Mouse (Mus musculus) hindbrain, embryonic 13.5 days (tissue): ENCODE measurements around the gene Cyp2s1. TPM values are rescaled to one million over a fixed set of nuclear protein-coding genes. Genes with fewer than 3 reads are reported as not detected.

ENCODE experiments used
- ATAC-seq: fragments of 200-750 bp; cut with Nextera tagmentation; 2 replicates; pipeline ENCODE4 v1.8.0; 2017; ENCODE audit warnings: moderate TSS enrichment; ENCODE audit not compliant: low FRiP score
- H3K27ac ChIP-seq: fragments of 300-500 bp; sonication (generic); 2 replicates; pipeline ENCODE4 v1.5.1; 2015; ENCODE audit warnings: inconsistent platforms, mild to moderate bottlenecking, moderate library complexity
- H3K27me3 ChIP-seq: fragments of 300-500 bp; sonication (generic); 2 replicates; pipeline ENCODE4 v1.6.1; 2015; ENCODE audit warnings: mild to moderate bottlenecking, inconsistent platforms
- H3K36me3 ChIP-seq: fragments of 300-500 bp; sonication (generic); 2 replicates; pipeline ENCODE4 v1.6.1; 2015; ENCODE audit warnings: mild to moderate bottlenecking, inconsistent platforms
- H3K4me1 ChIP-seq: fragments of 300-500 bp; sonication (generic); replicated peaks from 2 replicates; pipeline ENCODE4 v1.6.1; 2015; ENCODE audit warnings: inconsistent platforms
- H3K4me2 ChIP-seq: fragments of 300-500 bp; sonication (generic); 2 replicates; pipeline ENCODE4 v1.6.1; 2015; ENCODE audit warnings: inconsistent platforms, mild to moderate bottlenecking, moderate library complexity
- H3K4me3 ChIP-seq: fragments of 300-500 bp; sonication (generic); 2 replicates; pipeline ENCODE4 v1.5.1; 2015; ENCODE audit warnings: mild to moderate bottlenecking, inconsistent platforms
- H3K9ac ChIP-seq: fragments of 300-500 bp; sonication (generic); 2 replicates; pipeline ENCODE4 v1.6.1; 2015; ENCODE audit warnings: mild to moderate bottlenecking, inconsistent platforms
- H3K9me3 ChIP-seq: fragments of 300-500 bp; sonication (generic); 2 replicates; pipeline ENCODE4 v1.6.1; 2016; ENCODE audit warnings: inconsistent platforms
- whole genome bisulfite sequencing: fragments of 180-500 bp; shearing (Covaris S2); methylation state at CpG from one replicate; pipeline ENCODE4 v1.1.7; 2015; 5-methylcytosine and 5-hydroxymethylcytosine counted together
- polyA plus RNA-seq: library from polyadenylated mRNA; unstranded; fragments of >200 nt; fragmentation: Nextera tagmentation; extraction: Ambion mirVana; gene quantifications from 2 replicates; pipeline ENCODE4 v1.2.1, GENCODE M21; 2015

Cyp2s1 gene
- 1.4 and 2.1 TPM in 2 replicates for polyA plus RNA-seq

DNA sequence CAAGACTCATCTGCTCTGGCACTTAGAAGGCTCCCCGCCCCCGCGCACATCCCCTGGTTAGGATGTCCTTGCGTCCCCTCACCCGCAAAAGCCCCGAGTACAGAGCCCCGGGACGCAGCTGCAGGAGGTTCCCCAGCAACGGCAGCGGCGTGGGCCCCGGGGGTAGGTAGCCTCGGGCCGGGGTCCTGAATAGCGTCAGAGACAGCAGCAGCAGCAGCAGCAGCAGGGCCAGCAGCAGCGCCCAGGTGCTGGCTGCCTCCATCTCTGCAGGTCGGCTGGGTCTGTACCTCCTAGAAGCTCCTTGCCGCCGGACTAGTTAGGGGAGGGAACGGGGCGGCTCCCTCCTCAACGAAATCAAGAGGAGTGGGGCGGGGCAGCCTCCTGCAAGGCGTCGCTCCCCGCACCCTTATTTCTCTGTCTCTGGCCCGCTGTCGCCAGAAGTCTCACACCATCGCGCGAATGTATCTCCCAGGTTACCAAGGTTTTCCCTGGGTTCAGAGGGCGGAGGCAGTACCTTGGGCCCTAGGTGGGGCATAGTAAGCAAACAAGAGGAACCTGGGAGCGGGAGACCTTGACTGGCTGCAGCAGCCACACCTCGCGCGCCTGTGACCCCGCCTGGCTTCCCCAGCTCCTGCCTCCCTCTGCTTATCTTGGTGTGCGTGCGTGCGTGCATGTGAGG, at the start of gene Cyp2s1:
Gene Cyp2s1, minus strand, starts transcription at position 673 of the 679 bp plus-strand sequence.
- no peak within 1 kb of the TSS for H3K27ac ChIP-seq
- 1% methylated on average over 40 of the region's 40 CpGs for WGBS

DNA sequence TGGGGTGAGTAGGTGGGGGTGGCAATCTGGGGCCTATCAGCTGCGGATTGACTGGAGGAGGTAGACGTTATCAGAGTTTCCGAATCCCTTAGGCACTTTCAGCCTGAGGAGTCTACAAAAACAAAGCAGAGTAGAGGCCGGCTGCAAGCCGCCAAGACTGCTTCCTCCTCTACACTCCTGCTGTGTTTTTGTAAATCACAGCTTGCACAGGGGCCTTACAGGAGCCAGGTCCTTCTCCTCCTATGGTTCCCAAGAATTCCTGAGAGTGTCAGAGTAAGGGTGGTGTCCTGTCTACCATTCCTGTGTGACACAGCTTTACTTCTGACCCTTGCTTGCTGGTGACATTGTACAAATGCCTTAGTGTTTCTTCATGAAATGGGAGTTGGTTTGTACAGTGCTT, 48.1 kb upstream of the Cyp2s1 start:
- no peaks in the 10 kb centered on the region for H3K9me3 ChIP-seq
- H3K27ac ChIP-seq = no peak overlapping the region
- WGBS = 45% methylated on average over 5 of the region's 5 CpGs
- H3K27me3 ChIP-seq = no peaks in the 10 kb centered on the region
- H3K4me1 ChIP-seq = peaks cover 3% of the 10 kb centered on the region; the same call in 1 of the 2 replicates
- no peak overlapping the region for H3K4me2 ChIP-seq
- no peak for ATAC-seq
- H3K9ac ChIP-seq = no peak overlapping the region
- no peak overlapping the region for H3K4me3 ChIP-seq
- H3K36me3 ChIP-seq = no peaks in the 10 kb centered on the region

More for the DNA sequence above, at the start of gene Cyp2s1:
- ATAC-seq = peak; percentile 70
- H3K9me3 ChIP-seq = no peaks in the 10 kb centered on the region
- H3K27me3 ChIP-seq = peaks cover 28% of the 10 kb centered on the region
- peaks cover 15% of the 10 kb centered on the region for H3K4me1 ChIP-seq
- peak within 1 kb of the TSS; percentile 77 for H3K4me2 ChIP-seq
- peak within 1 kb of the TSS; percentile 72 for H3K9ac ChIP-seq
- H3K4me3 ChIP-seq = peak within 1 kb of the TSS; percentile 52
- no peaks in the 10 kb centered on the region for H3K36me3 ChIP-seq

DNA sequence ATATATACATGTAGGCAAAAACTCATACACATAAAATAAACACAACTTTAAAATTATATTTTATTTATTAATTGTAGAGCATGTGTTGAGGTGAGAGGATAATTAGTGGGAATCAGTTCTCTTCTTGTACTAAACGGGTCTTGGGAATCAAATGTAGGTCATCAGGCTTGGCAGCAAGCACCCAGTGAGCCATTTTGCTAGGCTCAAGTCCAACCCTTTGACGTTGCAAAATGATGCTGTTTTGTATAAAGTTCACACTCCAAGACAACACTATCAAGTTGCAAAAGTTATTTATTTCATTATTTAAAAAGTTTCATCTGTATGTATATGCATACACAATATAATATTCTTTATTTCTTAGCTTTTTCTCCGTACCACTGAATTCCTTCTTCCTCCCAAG, 47.0 kb upstream of the Cyp2s1 start:
- no peak for ATAC-seq
- Histone ChIP-seq H3K36me3 (no peaks in the 10 kb centered on the region), H3K9ac (no peak overlapping the region), H3K27ac (no peak overlapping the region), H3K27me3 (no peaks in the 10 kb centered on the region), H3K9me3 (no peaks in the 10 kb centered on the region), H3K4me1 (peaks cover 3% of the 10 kb centered on the region; the same call in 1 of the 2 replicates), H3K4me2 (no peak overlapping the region), H3K4me3 (no peak overlapping the region)
- 90% methylated on average over 3 of the region's 3 CpGs for WGBS

GRCm38 (mm10) chr7:25862365-25862764, 45.7 kb upstream of the Cyp2s1 start:
- Histone ChIP-seq H3K9ac (no peak overlapping the region), H3K4me2 (no peak overlapping the region), H3K27me3 (no peaks in the 10 kb centered on the region), H3K4me3 (no peak overlapping the region), H3K36me3 (no peaks in the 10 kb centered on the region), H3K9me3 (no peaks in the 10 kb centered on the region), H3K4me1 (peaks cover 3% of the 10 kb centered on the region; the same call in 1 of the 2 replicates), H3K27ac (no peak overlapping the region)
- 85% methylated on average over 2 of the region's 2 CpGs for WGBS
- no peak for ATAC-seq

DNA sequence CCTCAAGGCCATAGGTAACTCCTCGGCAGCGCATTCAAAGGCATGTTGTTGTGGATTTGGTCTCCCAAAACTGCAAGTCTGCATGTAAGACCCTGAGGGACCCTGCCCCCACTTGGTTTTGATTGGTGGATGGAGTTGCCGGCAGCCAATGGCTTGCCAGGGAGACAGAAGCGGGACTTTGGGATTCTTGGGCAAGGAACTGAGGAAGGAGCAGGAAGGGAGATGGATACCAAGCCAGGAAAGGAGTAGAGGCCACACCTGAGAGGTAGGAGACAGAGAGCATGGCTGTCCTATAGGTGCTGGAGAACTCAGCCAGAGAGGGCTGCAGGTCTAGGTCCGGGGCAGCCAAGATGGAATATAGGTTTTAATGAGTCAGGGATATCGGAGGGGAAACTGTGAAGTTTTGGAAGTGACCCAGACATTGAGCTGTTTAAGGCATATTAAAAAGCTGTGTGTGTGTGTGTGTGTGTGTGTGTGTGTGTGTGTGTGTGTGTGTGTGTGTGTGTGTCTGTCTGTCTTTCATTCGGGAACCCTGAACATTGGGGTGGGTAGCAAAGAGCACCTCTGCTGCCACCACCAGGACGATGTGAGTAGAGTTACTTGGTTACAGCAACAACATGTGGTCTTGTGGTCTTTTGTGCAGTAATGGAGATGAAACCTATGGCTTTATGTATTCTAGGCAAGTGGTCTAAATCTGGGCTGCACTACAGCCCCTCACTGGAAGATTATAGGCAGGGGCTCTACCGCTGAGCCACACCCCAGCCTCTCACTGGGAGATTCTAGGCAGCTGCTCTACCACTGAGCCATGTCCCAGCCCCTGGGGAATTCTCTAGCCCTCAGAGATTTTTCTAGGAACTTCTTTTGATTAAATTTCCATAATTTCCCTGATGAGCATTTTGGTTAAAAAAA, 43.5 kb upstream of the Cyp2s1 start:
- peaks cover 3% of the 10 kb centered on the region; the same call in 1 of the 2 replicates for H3K4me1 ChIP-seq
- H3K27ac ChIP-seq = no peak overlapping the region
- H3K36me3 ChIP-seq = no peaks in the 10 kb centered on the region
- no peaks in the 10 kb centered on the region for H3K27me3 ChIP-seq
- no peak for ATAC-seq
- H3K9me3 ChIP-seq = 0 out of 2 replicates have a peak, but pooled peaks cover 3% of the 10 kb centered on the region
- WGBS = 18% methylated on average over 9 of the region's 9 CpGs
- H3K4me2 ChIP-seq = peak overlapping the region; percentile 33; the same call in 1 of the 2 replicates
- H3K9ac ChIP-seq = no peak overlapping the region
- no peak overlapping the region; the same call in 1 of the 2 replicates for H3K4me3 ChIP-seq

DNA sequence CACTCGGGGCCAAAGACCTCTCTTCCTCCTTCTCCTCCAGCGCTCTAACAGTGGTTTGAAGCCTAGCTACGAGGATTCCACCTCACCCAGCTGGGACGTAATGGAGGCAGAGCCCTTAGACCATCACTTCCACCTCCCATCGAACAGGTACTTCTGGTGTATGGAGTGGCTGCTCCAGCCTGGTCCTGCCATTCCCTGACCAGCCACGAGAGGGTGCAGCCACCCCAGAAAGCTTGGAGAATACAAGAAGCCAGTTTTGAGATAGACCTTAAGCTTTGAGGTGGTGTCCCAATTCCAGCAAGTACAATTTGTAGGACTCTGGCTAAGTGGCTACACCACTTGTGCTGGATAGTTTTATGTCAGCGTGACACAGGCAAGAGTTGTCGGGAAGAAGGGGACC, 38.4 kb upstream of the Cyp2s1 start:
- Histone ChIP-seq H3K36me3 (no peaks in the 10 kb centered on the region), H3K9ac (no peak overlapping the region), H3K27me3 (no peaks in the 10 kb centered on the region), H3K4me1 (peaks cover 1% of the 10 kb centered on the region; the same call in 1 of the 2 replicates), H3K4me3 (no peak overlapping the region), H3K9me3 (0 out of 2 replicates have a peak, but pooled peaks cover 3% of the 10 kb centered on the region), H3K27ac (no peak overlapping the region), H3K4me2 (no peak overlapping the region)
- 39% methylated on average over 8 of the region's 8 CpGs for WGBS
- ATAC-seq = no peak

DNA sequence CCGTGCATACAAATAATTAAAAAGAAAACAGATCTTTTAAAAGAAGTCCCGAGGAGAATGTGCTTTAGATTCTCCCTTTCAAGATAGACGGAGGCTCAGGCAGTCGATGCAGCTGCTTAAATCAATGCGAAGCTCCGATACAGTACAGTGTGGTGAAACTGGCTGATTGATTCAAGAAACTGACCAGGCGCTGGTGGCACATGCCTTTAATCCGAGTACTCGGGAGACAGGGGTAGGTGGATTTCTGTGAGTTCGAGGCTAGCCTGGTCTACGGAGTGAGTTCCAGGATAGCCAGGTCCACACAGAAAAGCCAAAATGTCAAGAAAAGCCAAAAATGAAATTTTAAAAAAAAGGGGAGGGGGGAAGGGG, 31.7 kb upstream of the Cyp2s1 start:
- H3K36me3 ChIP-seq = no peaks in the 10 kb centered on the region

DNA sequence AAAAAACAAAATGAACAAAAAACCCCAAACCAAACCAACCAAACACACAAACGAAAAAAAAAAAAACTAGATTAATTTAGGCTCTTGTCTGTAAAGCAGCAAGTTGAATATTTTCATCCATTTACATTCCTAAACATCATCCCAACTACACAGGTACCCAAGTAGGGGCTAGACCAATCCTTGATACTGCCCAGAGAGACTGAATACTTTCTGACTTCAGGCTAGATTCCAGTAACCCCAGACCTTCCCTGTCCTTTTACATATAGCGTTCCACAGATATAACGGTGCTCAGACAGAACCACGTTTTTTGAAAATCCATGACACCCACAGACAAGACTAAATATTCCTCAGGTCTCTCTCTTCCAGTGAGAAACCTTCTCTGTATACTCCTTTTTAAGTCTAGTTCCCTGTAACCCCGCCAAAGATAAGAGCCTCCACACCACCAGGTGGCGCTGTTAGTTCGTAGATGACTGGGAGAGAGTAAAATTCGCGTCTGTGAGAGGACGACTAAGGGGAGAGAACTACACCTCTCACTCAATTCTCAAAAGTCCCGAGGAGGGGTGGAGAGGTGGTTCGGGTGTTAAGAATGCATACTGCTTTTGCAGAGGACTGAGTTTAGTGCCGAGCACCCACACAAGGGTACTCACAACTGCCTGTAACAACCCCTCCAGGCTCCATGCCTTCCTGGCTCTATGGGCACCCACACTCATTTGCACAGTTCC, 31.2 kb upstream of the Cyp2s1 start:
- H3K27me3 ChIP-seq = no peaks in the 10 kb centered on the region
- peak overlapping the region; percentile 68 for H3K9ac ChIP-seq
- peak overlapping the region; percentile 31; the same call in 1 of the 2 replicates for H3K27ac ChIP-seq
- 10% methylated on average over 13 of the region's 13 CpGs for WGBS
- H3K36me3 ChIP-seq = no peaks in the 10 kb centered on the region
- no peaks in the 10 kb centered on the region for H3K9me3 ChIP-seq
- no peaks in the 10 kb centered on the region for H3K4me1 ChIP-seq
- peak; percentile 88 for ATAC-seq
- peak overlapping the region; percentile 54 for H3K4me2 ChIP-seq
- H3K4me3 ChIP-seq = peak overlapping the region; percentile 47

More for the DNA sequence above, 31.7 kb upstream of the Cyp2s1 start:
- peak overlapping the region; percentile 31; the same call in 1 of the 2 replicates for H3K27ac ChIP-seq
- WGBS = 27% methylated on average over 11 of the region's 11 CpGs
- no peaks in the 10 kb centered on the region for H3K9me3 ChIP-seq
- peak; percentile 65 for ATAC-seq
- peak overlapping the region; percentile 54 for H3K4me2 ChIP-seq
- no peaks in the 10 kb centered on the region for H3K4me1 ChIP-seq
- peak overlapping the region; percentile 47 for H3K4me3 ChIP-seq
- peak overlapping the region; percentile 68 for H3K9ac ChIP-seq
- no peaks in the 10 kb centered on the region for H3K27me3 ChIP-seq

DNA sequence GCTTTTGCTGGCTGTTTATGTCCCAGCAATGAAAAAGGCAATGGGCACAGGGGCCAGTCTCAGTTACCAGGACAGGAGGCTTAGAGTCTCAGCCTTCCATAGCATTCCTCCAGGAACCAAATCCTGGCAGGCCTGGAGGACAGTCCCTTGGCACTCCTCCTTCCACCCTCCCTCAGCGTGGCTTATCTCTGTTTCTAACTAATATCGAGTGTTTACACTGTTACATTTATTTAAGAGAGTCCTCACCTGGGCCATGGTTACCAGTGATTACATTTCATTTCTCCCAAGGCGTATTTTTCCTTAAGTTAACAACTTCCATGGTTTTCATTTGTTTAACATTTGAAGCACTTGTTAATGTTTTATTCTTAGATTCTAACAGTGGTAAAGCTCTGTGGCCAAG, 28.2 kb upstream of the Cyp2s1 start:
- H3K4me1 ChIP-seq = no peaks in the 10 kb centered on the region
- WGBS = 82% methylated on average over 3 of the region's 3 CpGs
- H3K9me3 ChIP-seq = no peaks in the 10 kb centered on the region
- H3K4me2 ChIP-seq = no peak overlapping the region
- no peak overlapping the region for H3K27ac ChIP-seq
- no peak overlapping the region for H3K4me3 ChIP-seq
- no peak overlapping the region for H3K9ac ChIP-seq
- H3K27me3 ChIP-seq = no peaks in the 10 kb centered on the region
- no peaks in the 10 kb centered on the region for H3K36me3 ChIP-seq
- ATAC-seq = no peak

DNA sequence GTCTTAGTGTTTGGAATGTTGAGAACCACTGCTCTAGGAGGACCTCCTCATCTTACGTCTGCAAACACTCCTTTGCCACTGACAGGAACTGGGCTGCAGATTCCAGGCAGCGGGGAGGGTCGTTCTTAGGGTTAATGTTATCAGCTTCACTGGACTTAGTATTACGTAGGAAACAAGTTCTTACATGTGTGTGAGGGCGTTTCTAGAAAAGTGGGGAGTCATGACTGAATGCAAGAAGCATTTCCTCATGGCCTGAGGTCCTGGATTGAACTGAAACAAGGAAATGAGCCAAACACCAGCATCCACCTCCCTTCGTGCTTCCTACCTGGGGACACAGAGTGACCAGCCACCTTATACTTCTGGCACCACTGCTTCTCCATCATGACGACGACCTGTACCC, 27.7 kb upstream of the Cyp2s1 start:
- Histone ChIP-seq H3K27me3 (no peaks in the 10 kb centered on the region), H3K9me3 (no peaks in the 10 kb centered on the region), H3K9ac (no peak overlapping the region), H3K4me2 (no peak overlapping the region), H3K27ac (no peak overlapping the region), H3K4me1 (no peaks in the 10 kb centered on the region), H3K36me3 (no peaks in the 10 kb centered on the region), H3K4me3 (no peak overlapping the region)
- ATAC-seq = no peak
- 80% methylated on average over 8 of the region's 8 CpGs for WGBS

DNA sequence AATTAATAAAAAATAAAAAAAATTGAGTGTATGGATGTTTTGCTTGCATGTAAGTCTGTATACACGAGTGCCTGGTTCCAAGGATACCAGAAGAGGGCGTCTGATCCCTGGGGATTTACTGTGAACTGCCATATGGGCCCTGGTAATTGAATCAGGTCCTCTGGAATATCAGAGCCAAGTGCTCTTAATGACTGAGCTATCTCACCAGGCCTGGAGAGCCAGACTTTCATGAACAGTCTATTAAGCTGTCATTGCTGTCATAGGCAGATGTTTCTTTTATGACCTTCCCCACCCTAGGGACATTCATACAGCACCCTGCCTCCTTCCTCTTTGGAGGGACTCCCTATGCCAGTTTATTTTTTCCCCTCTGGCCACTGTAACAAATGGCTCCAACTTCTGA, 26.8 kb upstream of the Cyp2s1 start:
- H3K4me3 ChIP-seq = no peak overlapping the region
- ATAC-seq = no peak
- no peak overlapping the region for H3K9ac ChIP-seq
- no peaks in the 10 kb centered on the region for H3K4me1 ChIP-seq
- H3K27me3 ChIP-seq = no peaks in the 10 kb centered on the region
- H3K27ac ChIP-seq = no peak overlapping the region
- no peak overlapping the region for H3K4me2 ChIP-seq
- H3K9me3 ChIP-seq = no peaks in the 10 kb centered on the region
- WGBS = 22% methylated on average over 2 of the region's 2 CpGs
- H3K36me3 ChIP-seq = no peaks in the 10 kb centered on the region

- no peak for ATAC-seq
Observed at GRCm38 (mm10) chr7:25840908-25841307, 24.2 kb upstream of the Cyp2s1 start.

More at GRCm38 (mm10) chr7:25840908-25841307, 24.2 kb upstream of the Cyp2s1 start:
- Histone ChIP-seq H3K9ac (no peak overlapping the region), H3K4me3 (no peak overlapping the region), H3K36me3 (no peaks in the 10 kb centered on the region), H3K9me3 (no peaks in the 10 kb centered on the region), H3K27me3 (no peaks in the 10 kb centered on the region), H3K4me2 (no peak overlapping the region), H3K27ac (no peak overlapping the region), H3K4me1 (no peaks in the 10 kb centered on the region)
- 73% methylated on average over 4 of the region's 4 CpGs for WGBS
